Mouse (Mus musculus) liver, embryonic 14.5 days (tissue): ENCODE data around the gene Sec23ip.

Experiments
- CTCF ChIP-seq: IDR thresholded peaks from 2 replicates; pipeline ENCODE4 v1.5.1; 2016; ENCODE audit warnings: antibody characterized with exemption, low read depth, control low read depth
- EP300 ChIP-seq: IDR thresholded peaks from 2 replicates; pipeline ENCODE4 v1.6.1; 2016; ENCODE audit warnings: antibody characterized with exemption, low read depth

DNA sequence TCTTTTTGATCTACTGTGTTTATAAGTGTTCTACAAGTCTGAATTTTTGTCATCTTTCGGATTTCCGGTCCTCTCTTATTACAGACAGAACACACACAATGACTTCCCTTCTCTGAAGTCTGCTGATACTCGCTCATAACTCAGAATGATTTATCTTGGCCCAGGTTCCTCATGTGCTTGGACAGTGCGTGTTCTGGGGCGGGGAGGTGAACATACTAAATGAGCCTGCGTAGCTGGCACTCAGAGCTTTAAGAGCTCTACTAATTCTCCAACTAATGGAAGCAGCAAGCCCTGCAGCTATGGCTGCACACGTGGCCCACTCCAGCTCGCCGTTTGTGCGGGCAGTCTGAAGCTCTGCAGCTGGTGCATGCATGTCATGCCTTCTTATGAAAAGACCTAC is 16.0 kb upstream of the Sec23ip start:
- TF ChIP-seq EP300 (no peak), CTCF (no peak)
